In the genomic region with DNA sequence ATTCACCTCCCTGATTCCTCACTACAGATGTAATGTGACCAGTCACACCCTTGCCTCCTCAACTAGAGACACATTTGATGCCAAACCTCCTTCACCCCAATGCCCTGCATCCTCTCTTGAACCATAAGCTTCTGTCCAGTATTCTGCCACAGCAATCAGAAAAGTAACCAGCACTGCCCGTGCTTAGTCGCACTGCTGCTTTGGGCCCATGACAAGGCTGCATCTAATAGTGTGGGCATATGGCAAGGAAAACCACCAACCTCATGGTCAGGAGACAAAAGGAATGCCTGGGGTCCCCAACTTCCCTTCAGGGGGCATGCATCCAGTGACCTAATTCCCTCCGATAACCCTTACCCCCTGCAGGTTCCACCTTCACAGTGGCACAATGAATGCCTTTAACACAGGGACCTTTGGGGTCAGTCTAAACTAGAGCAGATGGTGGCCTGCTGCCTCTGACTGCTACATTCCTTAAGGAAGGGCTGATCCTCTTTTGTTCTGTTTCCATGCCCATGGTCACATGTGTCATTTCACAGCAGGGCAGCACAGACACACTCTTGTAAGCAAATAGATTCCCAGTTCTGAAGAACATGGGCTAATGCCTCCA, we compare ENCODE assay signal across 17 mouse cellular contexts. TPM values are rescaled to one million over a fixed set of nuclear protein-coding genes. Genes with fewer than 3 reads are reported as not detected.
DNase-seq lines count a peak whose midpoint lies in the region; ATAC-seq lines count a peak whose summit lies in the region.
"Had no signal": no experiment of that assay in that cellular context is flagged by ENCODE, and none has a peak within 500 bp of the region (broad histone marks: within the 10 kb centered on the region; RNA-seq: fewer than 3 reads in every experiment).

No protein-coding gene starts in this region.

- no peaks in the 10 kb centered on the region for H3K36me3 ChIP-seq in forebrain, embryonic 10.5 days (replicated peaks)
- H3K36me3 ChIP-seq in forebrain, embryonic 16.5 days (ENCODE audit: control insufficient read depth, insufficient read depth): no peaks in the 10 kb centered on the region
- no peaks in the 10 kb centered on the region for H3K36me3 ChIP-seq in midbrain, embryonic 11.5 days (ENCODE audit: control insufficient read depth, insufficient read depth, low read length)
- H3K36me3 ChIP-seq in midbrain, embryonic 14.5 days (ENCODE audit: control insufficient read depth, insufficient read depth, low read length): no peaks in the 10 kb centered on the region
- no peaks in the 10 kb centered on the region for H3K36me3 ChIP-seq in embryonic facial prominence, embryonic 14.5 days (ENCODE audit: control insufficient read depth, insufficient read depth, low read length)
- H3K36me3 ChIP-seq: embryonic facial prominence, embryonic 15.5 days; limb, embryonic 15.5 days had no signal

- ATAC-seq in forebrain, embryonic 16.5 days: no peak
- ATAC-seq in midbrain, embryonic 11.5 days (ENCODE audit: low FRiP score): peak; percentile 77
- no peak for ATAC-seq in midbrain, embryonic 14.5 days (ENCODE audit: low FRiP score, low TSS enrichment)
- ATAC-seq in embryonic facial prominence, embryonic 14.5 days (ENCODE audit: low read depth): peak; percentile 75; the same call in 1 of the 2 replicates

- WGBS in forebrain, embryonic 10.5 days: 18% methylated on average over 3 of the region's 3 CpGs
- WGBS in forebrain, embryonic 16.5 days: 15% methylated on average over 3 of the region's 3 CpGs
- WGBS in midbrain, embryonic 11.5 days: 20% methylated on average over 3 of the region's 3 CpGs
- 29% methylated on average over 3 of the region's 3 CpGs for WGBS in midbrain, embryonic 14.5 days
- WGBS in embryonic facial prominence, embryonic 14.5 days: 35% methylated on average over 3 of the region's 3 CpGs

- H3K4me2 ChIP-seq in forebrain, embryonic 16.5 days (ENCODE audit: low read length): no peak overlapping the region
- H3K4me2 ChIP-seq in midbrain, embryonic 11.5 days: no peak overlapping the region
- H3K4me2 ChIP-seq in midbrain, embryonic 14.5 days (ENCODE audit: low read length): no peak overlapping the region
- no peak overlapping the region for H3K4me2 ChIP-seq in embryonic facial prominence, embryonic 14.5 days (ENCODE audit: low read depth, low read length)
- H3K4me2 ChIP-seq: embryonic facial prominence, embryonic 15.5 days; limb, embryonic 15.5 days had no signal

- H3K4me3 ChIP-seq in forebrain, embryonic 10.5 days: no peak overlapping the region
- H3K4me3 ChIP-seq in forebrain, embryonic 16.5 days (replicated peaks; ENCODE audit: low read length): no peak overlapping the region
- no peak overlapping the region for H3K4me3 ChIP-seq in midbrain, embryonic 11.5 days (ENCODE audit: low read depth, low read length)
- no peak overlapping the region for H3K4me3 ChIP-seq in midbrain, embryonic 14.5 days (replicated peaks; ENCODE audit: low read depth, low read length)
- H3K4me3 ChIP-seq in embryonic facial prominence, embryonic 14.5 days (ENCODE audit: low read depth, low read length): no peak overlapping the region
- H3K4me3 ChIP-seq: embryonic facial prominence, embryonic 15.5 days; limb, embryonic 15.5 days had no signal

- peak; percentile 35 for DNase-seq in forebrain, embryonic 10.5 days (ENCODE audit: extremely low spot score, low spot score)
- peak; percentile 89 for DNase-seq in midbrain, embryonic 11.5 days (ENCODE audit: low spot score, missing footprints)
- no peak for DNase-seq in midbrain, embryonic 14.5 days
- peak; percentile 44 for DNase-seq in embryonic facial prominence, embryonic 14.5 days (ENCODE audit: low spot score)
- peak; percentile 89 for DNase-seq in retina, embryonic 14.5 days (ENCODE audit: low spot score)
- DNase-seq in T-cell, adult 2 months (ENCODE audit: low spot score): no peak
- DNase-seq in frontal cortex, postnatal 10 days (ENCODE audit: low spot score in 2 of 2): no peak
- DNase-seq: cerebellum, adult 8-10 months; gastrocnemius, postnatal 25 days; kidney, adult 11 months; kidney, postnatal 25 days; layer of hippocampus, adult 9-11 months; lung, adult 2 months; lung, postnatal 4 days had no signal

- H3K4me1 ChIP-seq in forebrain, embryonic 10.5 days: peaks cover 19% of the 10 kb centered on the region
- H3K4me1 ChIP-seq in forebrain, embryonic 16.5 days (replicated peaks; ENCODE audit: control insufficient read depth, insufficient read depth, low read length): no peaks in the 10 kb centered on the region
- H3K4me1 ChIP-seq in midbrain, embryonic 11.5 days (ENCODE audit: control insufficient read depth, insufficient read depth, low read length): peaks cover 5% of the 10 kb centered on the region; the same call in 1 of the 2 replicates
- no peaks in the 10 kb centered on the region; the same call in 1 of the 2 replicates for H3K4me1 ChIP-seq in midbrain, embryonic 14.5 days (ENCODE audit: control insufficient read depth, insufficient read depth, low read length)
- no peaks in the 10 kb centered on the region for H3K4me1 ChIP-seq in embryonic facial prominence, embryonic 14.5 days (ENCODE audit: control insufficient read depth, insufficient read depth, low read length)
- H3K4me1 ChIP-seq: embryonic facial prominence, embryonic 15.5 days; limb, embryonic 15.5 days had no signal

- no peaks in the 10 kb centered on the region for H3K9me3 ChIP-seq in forebrain, embryonic 10.5 days
- no peaks in the 10 kb centered on the region for H3K9me3 ChIP-seq in forebrain, embryonic 16.5 days (ENCODE audit: control insufficient read depth, low read length)
- H3K9me3 ChIP-seq in midbrain, embryonic 11.5 days (ENCODE audit: control insufficient read depth, low read length): no peaks in the 10 kb centered on the region
- H3K9me3 ChIP-seq in midbrain, embryonic 14.5 days (ENCODE audit: control insufficient read depth, low read length): no peaks in the 10 kb centered on the region
- no peaks in the 10 kb centered on the region for H3K9me3 ChIP-seq in embryonic facial prominence, embryonic 14.5 days (ENCODE audit: control insufficient read depth, low read length)
- H3K9me3 ChIP-seq: embryonic facial prominence, embryonic 15.5 days; limb, embryonic 15.5 days had no signal

- peaks cover 14% of the 10 kb centered on the region; the same call in 1 of the 2 replicates for H3K27me3 ChIP-seq in forebrain, embryonic 10.5 days (ENCODE audit: poor library complexity, severe bottlenecking)
- no peaks in the 10 kb centered on the region for H3K27me3 ChIP-seq in forebrain, embryonic 16.5 days (replicated peaks; ENCODE audit: control insufficient read depth, insufficient read depth, low read length)
- no peaks in the 10 kb centered on the region for H3K27me3 ChIP-seq in midbrain, embryonic 11.5 days (ENCODE audit: control insufficient read depth, insufficient read depth, low read length)
- H3K27me3 ChIP-seq in midbrain, embryonic 14.5 days (ENCODE audit: control insufficient read depth, insufficient read depth, low read length): no peaks in the 10 kb centered on the region
- H3K27me3 ChIP-seq in embryonic facial prominence, embryonic 14.5 days (replicated peaks; ENCODE audit: control insufficient read depth, insufficient read depth, low read length): no peaks in the 10 kb centered on the region
- H3K27me3 ChIP-seq: embryonic facial prominence, embryonic 15.5 days; limb, embryonic 15.5 days had no signal

- H3K27ac ChIP-seq in forebrain, embryonic 10.5 days: peak overlapping the region; percentile 71
- H3K27ac ChIP-seq in forebrain, embryonic 16.5 days (ENCODE audit: low read length): no peak overlapping the region
- H3K27ac ChIP-seq in midbrain, embryonic 11.5 days (ENCODE audit: low read depth, low read length): no peak overlapping the region
- H3K27ac ChIP-seq in midbrain, embryonic 14.5 days (replicated peaks; ENCODE audit: low read depth, low read length): no peak overlapping the region
- H3K27ac ChIP-seq in embryonic facial prominence, embryonic 14.5 days (replicated peaks; ENCODE audit: low read depth, low read length): no peak overlapping the region
- H3K27ac ChIP-seq: embryonic facial prominence, embryonic 15.5 days; limb, embryonic 15.5 days had no signal

- no peak overlapping the region for H3K9ac ChIP-seq in forebrain, embryonic 16.5 days (replicated peaks; ENCODE audit: low read depth, low read length)
- H3K9ac ChIP-seq in midbrain, embryonic 11.5 days (ENCODE audit: low read length): no peak overlapping the region
- no peak overlapping the region for H3K9ac ChIP-seq in midbrain, embryonic 14.5 days (replicated peaks; ENCODE audit: low read length)
- H3K9ac ChIP-seq in embryonic facial prominence, embryonic 14.5 days (ENCODE audit: low read depth, low read length): no peak overlapping the region
- H3K9ac ChIP-seq: embryonic facial prominence, embryonic 15.5 days; limb, embryonic 15.5 days had no signal

RNA-seq across cellular contexts. Expression of a gene that starts 4.7 kb away (rescaled TPM):
- polyA plus RNA-seq in forebrain, embryonic 10.5 days (2016; fragmentation: Nextera tagmentation; extraction: Ambion mirVana): 16.8 and 18.4 TPM in 2 replicates
- 23.0 and 26.4 TPM in 2 replicates for polyA plus RNA-seq in forebrain, embryonic 16.5 days (2015; fragmentation: Nextera tagmentation; extraction: Ambion mirVana)
- 18.5 and 18.7 TPM in 2 replicates for polyA plus RNA-seq in midbrain, embryonic 11.5 days (2014; fragmentation: Nextera tagmentation; extraction: Ambion mirVana)
- polyA plus RNA-seq in midbrain, embryonic 14.5 days (2014; fragmentation: Nextera tagmentation; extraction: Ambion mirVana): 12.8 and 16.3 TPM in 2 replicates
- polyA plus RNA-seq in embryonic facial prominence, embryonic 14.5 days (2014; fragmentation: Nextera tagmentation; extraction: Ambion mirVana): 31.1 and 32.1 TPM in 2 replicates

Comparison
In these comparisons a context has a peak if more than half of its experiments do, and no peak if none do; other contexts are left out.
1. DNase-seq: peak in forebrain, embryonic 10.5 days (single experiment), midbrain, embryonic 11.5 days (single experiment), embryonic facial prominence, embryonic 14.5 days (single experiment) and retina, embryonic 14.5 days (single experiment); none in midbrain, embryonic 14.5 days (single experiment), T-cell, adult 2 months (single experiment) and frontal cortex, postnatal 10 days (0 of 2).
2. ATAC-seq: peak in midbrain, embryonic 11.5 days (single experiment) and embryonic facial prominence, embryonic 14.5 days (single experiment); none in forebrain, embryonic 16.5 days (single experiment) and midbrain, embryonic 14.5 days (single experiment).